In the genomic region with DNA sequence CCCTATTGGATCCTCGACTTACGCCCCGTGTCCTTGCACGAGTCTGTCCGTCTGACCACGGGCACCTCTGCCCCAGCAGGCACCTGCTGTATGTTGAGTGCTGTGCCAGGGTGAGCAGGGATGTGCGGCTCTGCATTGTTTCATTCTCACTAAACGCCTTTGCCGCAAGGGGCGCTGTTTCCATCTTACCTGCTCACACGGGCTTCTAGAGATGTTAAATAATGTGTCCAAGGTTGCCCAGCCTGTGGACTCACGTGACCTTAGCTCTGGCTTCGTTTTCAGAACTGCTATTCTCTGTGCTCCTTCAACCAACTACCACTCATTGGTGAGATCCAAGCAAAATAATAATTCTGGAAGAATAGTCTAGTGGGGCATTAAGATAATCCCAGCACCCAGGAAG, we compare ENCODE assay signal across 8 mouse cellular contexts.
A peak's percentile ranks its signal among the peaks of the same experiment; 100 is the strongest.
DNase-seq lines count a peak whose midpoint lies in the region; ATAC-seq and TF ChIP-seq lines count a peak whose summit lies in the region.
"Had no signal": no experiment of that assay in that cellular context is flagged by ENCODE, and none has a peak within 500 bp of the region (broad histone marks: within the 10 kb centered on the region; RNA-seq: fewer than 3 reads in every experiment).

No protein-coding gene starts in this region.

- peak; percentile 67 for DNase-seq in left cerebral cortex, postnatal 4 days
- no peak for DNase-seq in left cerebral cortex, postnatal 36 days (ENCODE audit: low spot score in 2 of 2)
- DNase-seq in ZHBTc4 (ENCODE audit: low read depth, low spot score) = peak; percentile 76
- DNase-seq in cerebellum, adult 2 months = peak; percentile 75 to 76
- DNase-seq in lung, postnatal 25 days (ENCODE audit: low spot score) = peak; percentile 65
- DNase-seq in spleen, postnatal 36 days (ENCODE audit: low spot score in 2 of 2) = peak; percentile 23 to 42

- peaks cover 2% of the 10 kb centered on the region; the same call in 1 of the 2 replicates for H3K36me3 ChIP-seq in intestine, embryonic 15.5 days

- 0 out of 2 replicates have a peak overlapping the region, but pooled peaks have one; percentile 6 for H3K27ac ChIP-seq in cerebellum, adult 2 months (ENCODE audit: insufficient read depth, low read length)
- no peak overlapping the region for H3K27ac ChIP-seq in intestine, embryonic 15.5 days

- intact Hi-C loops in left cerebral cortex, postnatal 4 days (cut with DNase I) = no loop called here
- intact Hi-C loops in left cerebral cortex, postnatal 36 days (cut with DNase I) = no loop called here

- no peaks in the 10 kb centered on the region for H3K9me3 ChIP-seq in intestine, embryonic 15.5 days

- TF ChIP-seq CTCF in cerebellum, adult 2 months (IDR thresholded peaks at IDR 0.05; ENCODE audit: borderline replicate concordance, insufficient read depth, low read depth, low read length) = peak; percentile 64

- H3K27me3 ChIP-seq in cerebellum, adult 2 months (ENCODE audit: control insufficient read depth, insufficient read depth, low read length) = no peaks in the 10 kb centered on the region
- H3K27me3 ChIP-seq in intestine, embryonic 15.5 days (replicated peaks) = no peaks in the 10 kb centered on the region

- H3K4me2 ChIP-seq in intestine, embryonic 15.5 days (replicated peaks) = no peak overlapping the region

- ATAC-seq in intestine, embryonic 15.5 days = peak; percentile 36; the same call in 1 of the 2 replicates

- no peak overlapping the region for H3K9ac ChIP-seq in intestine, embryonic 15.5 days

- no peak for TF ChIP-seq POLR2A in cerebellum, adult 2 months (IDR thresholded peaks at IDR 0.05; ENCODE audit: borderline replicate concordance, insufficient read depth, low read length)

- H3K4me1 ChIP-seq in cerebellum, adult 2 months (ENCODE audit: control insufficient read depth, insufficient read depth, low read length) = peaks cover 51% of the 10 kb centered on the region
- no peaks in the 10 kb centered on the region for H3K4me1 ChIP-seq in intestine, embryonic 15.5 days (replicated peaks)

- 20% methylated on average over 13 of the region's 13 CpGs for WGBS in cerebellum, adult 2 months
- 41% methylated on average over 13 of the region's 13 CpGs for WGBS in intestine, embryonic 15.5 days

- H3K4me3 ChIP-seq in cerebellum, adult 2 months (replicated peaks; ENCODE audit: insufficient read depth, low read depth, low read length) = no peak overlapping the region
- no peak overlapping the region for H3K4me3 ChIP-seq in intestine, embryonic 15.5 days (replicated peaks)
- H3K4me3 ChIP-seq: megakaryocyte, embryonic 14.5 days had no signal

Comparison
In these comparisons a context has a peak if more than half of its experiments do, and no peak if none do; other contexts are left out.
1. DNase-seq: peak in left cerebral cortex, postnatal 4 days (single experiment), ZHBTc4 (single experiment), cerebellum, adult 2 months (2 of 2), lung, postnatal 25 days (single experiment) and spleen, postnatal 36 days (2 of 2); none in left cerebral cortex, postnatal 36 days (0 of 2).